Mouse (Mus musculus): ENCODE measurements around the gene Cdc42se1. TPM values are rescaled to one million over a fixed set of nuclear protein-coding genes. Genes with fewer than 3 reads are reported as not detected.

The Cdc42se1 gene
- total and polyA plus RNA-seq, 3 experiments: 341 to 472 TPM; not detected in 1

DNA sequence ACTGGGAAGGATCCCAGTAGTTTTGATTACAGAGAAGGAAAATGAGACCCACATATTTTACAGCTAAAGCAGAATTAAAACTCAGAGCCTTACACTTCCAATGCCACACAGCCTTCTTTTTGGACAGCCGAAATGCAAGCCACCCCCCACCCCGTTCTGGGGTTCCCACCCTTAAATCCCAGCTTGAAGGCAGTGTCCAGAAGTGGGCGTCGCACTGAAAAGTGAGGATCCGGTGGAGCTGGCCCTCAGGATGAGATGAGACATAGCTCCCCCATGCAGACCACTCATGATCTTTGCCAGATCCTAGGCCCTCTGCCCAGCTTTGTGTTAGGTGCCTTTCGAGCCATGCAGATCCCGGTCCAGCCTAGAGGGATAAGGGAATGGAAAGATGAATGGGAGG lies 13.0 kb downstream of the Cdc42se1 start, which contains the start of gene Gm128:
Gene Gm128 (minus strand): TSS at position 101 of the 400 bp plus-strand sequence.
- H3K27me3 ChIP-seq (ENCODE audit: control insufficient read depth in 1 of 2, insufficient read depth in 2 of 2, low read length in 2 of 2): no peaks in the 10 kb centered on the region
- no peak within 1 kb of the TSS for H3K9ac ChIP-seq (ENCODE audit: control insufficient read depth, low read depth, low read length, poor library complexity, severe bottlenecking)
- H3K4me1 ChIP-seq (ENCODE audit: control insufficient read depth in 1 of 2, insufficient read depth in 2 of 2, low read length in 2 of 2): peaks cover 12 to 14% of the 10 kb centered on the region in 2 experiments
- H3K36me3 ChIP-seq (ENCODE audit: control insufficient read depth in 1 of 2, insufficient read depth in 2 of 2, low read length in 2 of 2): peaks cover 9 to 10% of the 10 kb centered on the region in 2 experiments
- no peaks in the 10 kb centered on the region for H3K79me2 ChIP-seq (ENCODE audit: control insufficient read depth, insufficient read depth, low read length, poor library complexity)
- no peak within 1 kb of the TSS for H3K27ac ChIP-seq (ENCODE audit: control insufficient read depth, low read depth, low read length)
- no peaks in the 10 kb centered on the region for H3K9me3 ChIP-seq (replicated peaks; ENCODE audit: insufficient read depth, low read length)
- no peak for DNase-seq (ENCODE audit: low read depth, low spot score)
- TF ChIP-seq POLR2A (IDR thresholded peaks at IDR 0.05; ENCODE audit: control insufficient read depth in 1 of 2, insufficient read depth in 1 of 2, low read depth in 1 of 2, low read length in 2 of 2, poor library complexity in 1 of 2) (no peak), UBTF (IDR thresholded peaks at IDR 0.05; ENCODE audit: borderline replicate concordance, insufficient read depth, low read depth, low read length) (no peak), POLR2AphosphoS5 (IDR thresholded peaks at IDR 0.05; ENCODE audit: borderline replicate concordance, low read depth, low read length) (no peak), HCFC1 (IDR thresholded peaks at IDR 0.05; ENCODE audit: low read depth, low read length) (no peak), JUND (IDR thresholded peaks at IDR 0.05; ENCODE audit: low read depth, low read length) (no peak)
- no peak within 1 kb of the TSS for H3K4me3 ChIP-seq (ENCODE audit: control insufficient read depth in 1 of 2, insufficient read depth in 1 of 2, low read depth in 2 of 2, low read length in 2 of 2)

DNA sequence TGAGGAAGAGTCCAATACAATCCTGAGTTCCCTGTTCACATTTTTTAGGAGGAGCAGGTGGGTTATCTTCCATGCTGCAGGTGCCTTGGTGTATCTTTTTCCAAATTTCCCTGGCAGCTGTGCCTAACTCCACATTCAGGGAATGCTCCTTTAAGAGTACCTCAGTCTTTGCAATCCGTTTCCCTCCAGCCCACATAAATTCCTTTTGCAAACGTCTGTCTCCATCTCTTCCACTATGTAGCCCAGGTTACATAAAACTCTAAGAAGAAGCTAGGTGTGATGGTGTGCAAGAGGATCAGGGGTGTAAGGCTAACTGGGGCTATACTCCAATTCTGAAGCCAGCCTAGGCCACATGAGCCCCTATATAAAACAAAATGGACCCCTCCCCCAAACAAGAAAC lies 14.6 kb downstream of the Cdc42se1 start:
- peaks cover 21 to 24% of the 10 kb centered on the region in 2 experiments for H3K4me1 ChIP-seq (ENCODE audit: control insufficient read depth in 1 of 2, insufficient read depth in 2 of 2, low read length in 2 of 2)
- no peak overlapping the region for H3K27ac ChIP-seq (ENCODE audit: control insufficient read depth, low read depth, low read length)
- H3K4me3 ChIP-seq (ENCODE audit: control insufficient read depth in 1 of 2, insufficient read depth in 1 of 2, low read depth in 2 of 2, low read length in 2 of 2): no peak overlapping the region
- H3K9ac ChIP-seq (ENCODE audit: control insufficient read depth, low read depth, low read length, poor library complexity, severe bottlenecking): no peak overlapping the region
- H3K9me3 ChIP-seq (replicated peaks; ENCODE audit: insufficient read depth, low read length): no peaks in the 10 kb centered on the region
- H3K36me3 ChIP-seq (ENCODE audit: control insufficient read depth in 1 of 2, insufficient read depth in 2 of 2, low read length in 2 of 2): peaks cover 0 to 19% of the 10 kb centered on the region in 2 experiments; a peak in 2 of 4 replicates
- no peak for DNase-seq (ENCODE audit: low read depth, low spot score)
- TF ChIP-seq TAL1 (IDR thresholded peaks at IDR 0.05; ENCODE audit: low read length) (no peak), EP300 (IDR thresholded peaks at IDR 0.05; ENCODE audit: low read depth in 1 of 2, low read length in 2 of 2) (no peak), CTCF (IDR thresholded peaks at IDR 0.05 in 2 of 3, conservative IDR thresholded peaks at IDR 0.05 in 1 of 3; ENCODE audit: control insufficient read depth in 1 of 3, insufficient read depth in 1 of 3, low read depth in 2 of 3, low read length in 3 of 3, poor library complexity in 1 of 3, severe bottlenecking in 1 of 3) (no peak), MXI1 (IDR thresholded peaks at IDR 0.05; ENCODE audit: low read depth, low read length) (no peak), MYB (IDR thresholded peaks at IDR 0.05; ENCODE audit: low read depth, low read length) (no peak), SMC3 (IDR thresholded peaks at IDR 0.05; ENCODE audit: low read depth, low read length) (no peak), RCOR1 (IDR thresholded peaks at IDR 0.05; ENCODE audit: low read depth, low read length) (no peak), CHD2 (IDR thresholded peaks at IDR 0.05; ENCODE audit: low read length) (no peak), RAD21 (IDR thresholded peaks at IDR 0.05; ENCODE audit: low read depth, low read length) (no peak), MYC (IDR thresholded peaks at IDR 0.05; ENCODE audit: low read depth, low read length) (no peak), TCF12 (IDR thresholded peaks at IDR 0.05; ENCODE audit: low read depth, low read length) (no peak), HCFC1 (IDR thresholded peaks at IDR 0.05; ENCODE audit: low read depth, low read length) (no peak), USF2 (IDR thresholded peaks at IDR 0.05; ENCODE audit: borderline replicate concordance in 1 of 2, insufficient read depth in 1 of 2, low read depth in 1 of 2, low read length in 2 of 2) (no peak), UBTF (IDR thresholded peaks at IDR 0.05; ENCODE audit: borderline replicate concordance, insufficient read depth, low read depth, low read length) (no peak), CHD1 (IDR thresholded peaks at IDR 0.05; ENCODE audit: low read depth, low read length) (no peak), POLR2A (IDR thresholded peaks at IDR 0.05; ENCODE audit: control insufficient read depth in 1 of 2, insufficient read depth in 1 of 2, low read depth in 1 of 2, low read length in 2 of 2, poor library complexity in 1 of 2) (no peak), NRF1 (IDR thresholded peaks at IDR 0.05; ENCODE audit: insufficient read depth, low read depth, low read length, poor library complexity, severe bottlenecking) (no peak), KAT2A (conservative IDR thresholded peaks at IDR 0.05; ENCODE audit: low read depth, low read length) (no peak), TBP (IDR thresholded peaks at IDR 0.05; ENCODE audit: low read depth, low read length) (no peak), USF1 (IDR thresholded peaks at IDR 0.05; ENCODE audit: low read depth, low read length) (no peak)
- H3K27me3 ChIP-seq (ENCODE audit: control insufficient read depth in 1 of 2, insufficient read depth in 2 of 2, low read length in 2 of 2): no peaks in the 10 kb centered on the region
- H3K79me2 ChIP-seq (ENCODE audit: control insufficient read depth, insufficient read depth, low read length, poor library complexity): no peaks in the 10 kb centered on the region
